Mouse (Mus musculus): ENCODE measurements around the gene Klk1b3. TPM values are rescaled to one million over a fixed set of nuclear protein-coding genes. Genes with fewer than 3 reads are reported as not detected.

The Klk1b3 gene
- polyA plus RNA-seq (2017; shearing (Covaris generic)), result not detected

DNA sequence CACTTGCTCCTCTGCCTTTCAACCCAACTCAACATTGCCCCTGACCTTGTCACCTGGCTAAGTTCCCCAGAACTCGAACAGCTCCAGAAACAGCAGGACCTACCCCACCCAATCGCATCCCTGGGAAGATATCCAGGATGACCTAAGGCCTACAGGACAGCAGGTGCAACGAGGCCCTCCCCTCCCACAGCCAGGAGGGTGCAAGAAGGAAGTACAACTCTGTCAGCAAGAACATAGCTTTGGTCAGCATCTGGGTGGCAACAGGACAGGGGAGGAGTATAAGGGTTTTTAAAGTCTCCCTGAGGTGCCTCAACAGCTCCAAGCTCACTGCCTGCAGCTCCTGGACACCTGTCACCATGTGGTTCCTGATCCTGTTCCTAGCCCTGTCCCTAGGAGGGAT is at the start of gene Klk1b3:
TSS of gene Klk1b3 (plus strand) at position 301 of the 400 bp plus-strand sequence.

GRCm38 (mm10) chr7:44187936-44188335 is 10.1 kb upstream of the Klk1b3 start, which contains the start of gene Klk1b24:
Gene Klk1b24 (plus strand): TSS chr7:44188236.

DNA sequence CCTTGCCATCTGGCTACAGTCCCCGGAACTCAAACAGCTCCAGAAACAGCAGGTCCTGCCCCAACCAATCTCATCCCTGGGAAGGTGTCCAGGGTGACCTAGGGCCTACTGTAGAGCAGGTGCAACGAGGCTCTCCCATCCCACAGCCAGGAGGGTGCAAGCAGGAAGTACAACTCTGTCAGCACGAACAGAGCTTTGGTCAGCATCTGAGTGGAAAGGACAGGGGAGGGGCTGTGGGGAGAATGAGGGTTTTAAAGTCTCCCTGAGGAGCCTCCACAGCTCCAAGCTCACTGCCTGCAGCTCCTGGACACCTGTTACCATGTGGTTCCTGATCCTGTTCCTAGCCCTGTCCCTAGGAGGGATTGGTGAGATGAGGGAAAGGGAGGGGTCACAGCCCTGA is 9.1 kb downstream of the Klk1b3 start, which contains the start of gene Klk1b4:
TSS of gene Klk1b4 (plus strand) at position 301 of the 400 bp plus-strand sequence.

GRCm38 (mm10) chr7:44215645-44216044 is 17.7 kb downstream of the Klk1b3 start, which contains the start of gene Klk1b5:
Gene Klk1b5 (plus strand): TSS chr7:44215945.

GRCm38 (mm10) chr7:44225076-44225475 is 27.1 kb downstream of the Klk1b3 start, which contains the start of gene Klk1:
Gene Klk1 (plus strand): TSS chr7:44225360.

GRCm38 (mm10) chr7:44235909-44236308 is 37.9 kb downstream of the Klk1b3 start, which contains the start of gene Gm36864:
Gene Gm36864 (plus strand): TSS chr7:44236177.

GRCm38 (mm10) chr7:44246055-44246983 is 48.3 kb downstream of the Klk1b3 start, which contains the start of the genes 1700028J19Rik and 2410002F23Rik:
Gene 1700028J19Rik (minus strand): TSS chr7:44246695.
Gene 2410002F23Rik (plus strand): TSS chr7:44246722.

Other genes with a start within 250 kb of the Klk1b3 start
- not detected for gene Klk1b8, start 247.5 kb upstream of the Klk1b3 start, polyA plus RNA-seq (2017; shearing (Covaris generic))
- not detected for gene Klk1b1, start 231.4 kb upstream of the Klk1b3 start, polyA plus RNA-seq (2017; shearing (Covaris generic))
- gene Klk1b9, start 222.1 kb upstream of the Klk1b3 start, polyA plus RNA-seq (2017; shearing (Covaris generic)), result 0.88 TPM
- gene Klk1b11, start 202.3 kb upstream of the Klk1b3 start, polyA plus RNA-seq (2017; shearing (Covaris generic)), result not detected
- gene Klk1b26, start 186.0 kb upstream of the Klk1b3 start, polyA plus RNA-seq (2017; shearing (Covaris generic)), result not detected
- 2.5 TPM for gene Klk1b27, start 145.9 kb upstream of the Klk1b3 start, polyA plus RNA-seq (2017; shearing (Covaris generic))
- not detected for gene Klk1b21, start 95.9 kb upstream of the Klk1b3 start, polyA plus RNA-seq (2017; shearing (Covaris generic))
- gene Klk1b22, start 85.5 kb upstream of the Klk1b3 start, polyA plus RNA-seq (2017; shearing (Covaris generic)), result not detected
- not detected for gene Klk1b16, start 61.4 kb upstream of the Klk1b3 start, polyA plus RNA-seq (2017; shearing (Covaris generic))
- not detected for gene Klk1b24, start 10.0 kb upstream of the Klk1b3 start, polyA plus RNA-seq (2017; shearing (Covaris generic))
- not detected for gene Klk1b4, start 9.2 kb downstream of the Klk1b3 start, polyA plus RNA-seq (2017; shearing (Covaris generic))
- gene Klk1b5, start 17.8 kb downstream of the Klk1b3 start, polyA plus RNA-seq (2017; shearing (Covaris generic)), result not detected
- gene Klk1, start 27.2 kb downstream of the Klk1b3 start, polyA plus RNA-seq (2017; shearing (Covaris generic)), result 1.0 TPM
- gene Gm36864, start 38.0 kb downstream of the Klk1b3 start, polyA plus RNA-seq (2017; shearing (Covaris generic)), result not detected
- gene 1700028J19Rik, start 48.5 kb downstream of the Klk1b3 start, polyA plus RNA-seq (2017; shearing (Covaris generic)), result 2.1 TPM
- 149 TPM for gene 2410002F23Rik, start 48.5 kb downstream of the Klk1b3 start, polyA plus RNA-seq (2017; shearing (Covaris generic))
- gene Acp4, start 59.2 kb downstream of the Klk1b3 start, polyA plus RNA-seq (2017; shearing (Covaris generic)), result not detected
- not detected for gene Gm15517, start 63.3 kb downstream of the Klk1b3 start, polyA plus RNA-seq (2017; shearing (Covaris generic))
- 0.43 TPM for gene Clec11a, start 108.7 kb downstream of the Klk1b3 start, polyA plus RNA-seq (2017; shearing (Covaris generic))
- gene Shank1, start 112.1 kb downstream of the Klk1b3 start, polyA plus RNA-seq (2017; shearing (Covaris generic)), result 0.15 TPM
- gene Syt3, start 185.9 kb downstream of the Klk1b3 start, polyA plus RNA-seq (2017; shearing (Covaris generic)), result 0.22 TPM
- not detected for gene 1700008O03Rik, start 187.6 kb downstream of the Klk1b3 start, polyA plus RNA-seq (2017; shearing (Covaris generic))
- not detected for gene Lrrc4b, start 230.8 kb downstream of the Klk1b3 start, polyA plus RNA-seq (2017; shearing (Covaris generic))

All from activated CD4-positive, CD25-positive, alpha-beta regulatory T cell, adult 9 weeks (primary cell).